Mouse (Mus musculus) neural tube, embryonic 11.5 days (tissue): ENCODE measurements at regions not wholly inside any gene's neighbourhood (a gene's known extent, or its start where the extent isn't known, plus 50 kb on each side); places are given as distances from the start of the nearest gene placed in this dataset.
A peak's percentile ranks its signal among the peaks of the same experiment; 100 is the strongest.

Experiments used
- ATAC-seq: fragments of 200-750 bp; cut with Nextera tagmentation; 2 replicates; pipeline ENCODE4 v1.8.0; 2017; ENCODE audit warnings: moderate number of reproducible peaks, mild to moderate bottlenecking, moderate TSS enrichment, moderate library complexity; ENCODE audit not compliant: insufficient read depth, low FRiP score, low TSS enrichment
- DNase-seq: peaks from one replicate; pipeline ENCODE4 v3.0.0-alpha.2; 2015; ENCODE audit warnings: low spot score
- H3K27ac ChIP-seq: fragments of 300-500 bp; sonication (generic); 2 replicates; pipeline ENCODE4 v1.5.1; 2014; ENCODE audit warnings: low read depth, mild to moderate bottlenecking, low read length
- H3K27me3 ChIP-seq: fragments of 300-500 bp; sonication (generic); 2 replicates; pipeline ENCODE4 v1.6.1; 2014; ENCODE audit warnings: mild to moderate bottlenecking, low read length, mixed read lengths; ENCODE audit not compliant: control insufficient read depth, insufficient read depth
- H3K36me3 ChIP-seq: fragments of 300-500 bp; sonication (generic); 2 replicates; pipeline ENCODE4 v1.6.1; 2014; ENCODE audit warnings: mild to moderate bottlenecking, low read length, moderate library complexity, mixed read lengths; ENCODE audit not compliant: control insufficient read depth, insufficient read depth
- H3K4me1 ChIP-seq: fragments of 300-500 bp; sonication (generic); 2 replicates; pipeline ENCODE4 v1.6.1; 2014; ENCODE audit warnings: low read length, mixed read lengths; ENCODE audit not compliant: control insufficient read depth, insufficient read depth
- H3K4me2 ChIP-seq: fragments of 300-500 bp; sonication (generic); 2 replicates; pipeline ENCODE4 v1.6.1; 2014; ENCODE audit warnings: low read depth, mild to moderate bottlenecking, moderate library complexity
- H3K4me3 ChIP-seq: fragments of 300-500 bp; sonication (generic); 2 replicates; pipeline ENCODE4 v1.5.1; 2014; ENCODE audit warnings: low read depth, low read length
- H3K9ac ChIP-seq: fragments of 300-500 bp; sonication (generic); 2 replicates; pipeline ENCODE4 v1.6.1; 2014; ENCODE audit warnings: mild to moderate bottlenecking, low read length
- H3K9me3 ChIP-seq: fragments of 300-500 bp; sonication (generic); 2 replicates; pipeline ENCODE4 v1.6.1; 2016; ENCODE audit warnings: low read length; ENCODE audit not compliant: control insufficient read depth
- WGBS: fragments of 180-500 bp; shearing (Covaris S2); extraction: QIAGEN DNeasy Blood & Tissue Kit; methylation state at CpG from one replicate; pipeline ENCODE4 v1.1.7; 2014; 5-methylcytosine and 5-hydroxymethylcytosine counted together

DNA sequence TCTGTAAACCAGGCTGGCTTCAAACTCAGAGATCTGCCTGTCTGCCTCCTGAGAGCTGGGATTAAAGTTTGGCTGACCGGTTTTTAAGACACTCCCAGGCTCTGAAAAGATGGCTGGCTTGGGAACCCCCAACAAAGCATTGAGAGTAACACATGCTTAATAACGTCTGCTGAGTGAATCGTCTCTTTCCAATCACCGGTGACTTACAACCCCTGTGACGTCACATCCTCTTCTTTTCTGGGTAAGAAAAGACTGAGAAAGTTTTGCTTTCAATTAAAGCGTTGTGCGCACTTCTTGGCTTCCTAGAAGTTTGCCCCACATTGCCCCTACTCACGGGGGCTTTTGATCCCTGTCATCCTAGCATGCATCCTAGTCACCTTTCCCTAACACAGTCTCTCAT lies 109.1 kb downstream of the Foxb1 start:
- Histone ChIP-seq H3K27me3 (no peaks in the 10 kb centered on the region), H3K9ac (no peak overlapping the region), H3K27ac (no peak overlapping the region), H3K36me3 (no peaks in the 10 kb centered on the region), H3K9me3 (no peaks in the 10 kb centered on the region), H3K4me1 (no peaks in the 10 kb centered on the region), H3K4me3 (no peak overlapping the region), H3K4me2 (no peak overlapping the region)
- 64% methylated on average over 8 of the region's 8 CpGs for WGBS
- no peak for ATAC-seq
- no peak for DNase-seq

DNA sequence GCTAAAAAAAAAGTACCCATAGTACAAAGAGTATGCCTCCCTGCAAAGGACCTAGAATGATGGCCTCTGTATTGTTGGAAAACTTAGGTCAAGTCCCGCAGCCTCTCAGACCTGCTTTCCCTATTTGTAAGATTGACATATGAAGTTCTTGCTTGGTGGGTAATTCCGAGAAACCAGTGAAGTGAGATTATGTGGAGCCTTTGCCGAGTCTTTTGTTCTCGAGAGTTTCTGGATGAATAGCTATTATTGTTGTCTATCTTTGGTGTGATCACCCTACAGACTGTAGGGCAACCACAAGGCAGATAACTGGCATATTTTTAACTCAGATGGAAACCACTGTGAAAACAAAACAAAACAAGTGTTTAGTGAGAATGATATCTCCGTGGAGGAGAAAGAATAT lies 118.1 kb downstream of the Foxb1 start:
- H3K27ac ChIP-seq: no peak overlapping the region
- H3K4me3 ChIP-seq: no peak overlapping the region
- H3K9ac ChIP-seq: no peak overlapping the region
- no peak for DNase-seq
- whole genome bisulfite sequencing: 74% methylated on average over 5 of the region's 5 CpGs
- H3K36me3 ChIP-seq: no peaks in the 10 kb centered on the region
- no peaks in the 10 kb centered on the region for H3K9me3 ChIP-seq
- no peaks in the 10 kb centered on the region for H3K27me3 ChIP-seq
- H3K4me1 ChIP-seq: no peaks in the 10 kb centered on the region
- no peak for ATAC-seq
- no peak overlapping the region for H3K4me2 ChIP-seq

DNA sequence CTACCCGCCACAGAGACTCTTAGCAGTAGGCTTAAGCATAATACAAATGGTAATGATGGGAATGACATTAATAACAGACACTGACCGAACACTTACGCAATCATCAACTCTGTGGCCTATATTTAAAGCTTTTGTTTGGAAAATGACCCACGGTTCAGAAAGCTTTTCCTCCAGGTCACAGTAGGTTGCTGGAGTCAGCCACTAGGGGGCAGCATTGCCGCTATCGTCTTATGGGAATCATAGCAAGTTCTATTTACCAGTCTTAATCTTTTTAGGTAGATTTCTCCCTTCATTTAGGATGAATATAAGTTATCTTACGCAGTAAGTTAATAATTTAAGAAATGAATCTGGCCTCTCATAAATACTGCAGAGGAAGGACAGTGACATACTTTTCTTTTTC lies 137.4 kb downstream of the Foxb1 start:
- Histone ChIP-seq H3K27ac (no peak overlapping the region), H3K9me3 (no peaks in the 10 kb centered on the region), H3K4me2 (no peak overlapping the region), H3K4me3 (no peak overlapping the region), H3K4me1 (no peaks in the 10 kb centered on the region), H3K27me3 (no peaks in the 10 kb centered on the region), H3K36me3 (no peaks in the 10 kb centered on the region), H3K9ac (no peak overlapping the region)
- peak; percentile 76 for DNase-seq
- no peak for ATAC-seq
- 22% methylated on average over 7 of the region's 7 CpGs for WGBS

GRCm38 (mm10) chr9:69621006-69621405 lies 139.7 kb downstream of the Foxb1 start:
- H3K27me3 ChIP-seq: no peaks in the 10 kb centered on the region
- no peak overlapping the region for H3K4me3 ChIP-seq
- DNase-seq (no peak), ATAC-seq (no peak)
- H3K4me1 ChIP-seq: no peaks in the 10 kb centered on the region
- WGBS: 52% methylated on average over 3 of the region's 3 CpGs
- no peak overlapping the region for H3K4me2 ChIP-seq
- no peak overlapping the region for H3K9ac ChIP-seq
- no peaks in the 10 kb centered on the region for H3K36me3 ChIP-seq
- H3K27ac ChIP-seq: no peak overlapping the region
- no peaks in the 10 kb centered on the region for H3K9me3 ChIP-seq

GRCm38 (mm10) chr9:69617328-69617727 lies 143.4 kb downstream of the Foxb1 start:
- DNase-seq (no peak), ATAC-seq (no peak)
- no peak overlapping the region for H3K4me3 ChIP-seq
- no peak overlapping the region for H3K27ac ChIP-seq
- no peaks in the 10 kb centered on the region for H3K27me3 ChIP-seq
- no peaks in the 10 kb centered on the region for H3K36me3 ChIP-seq
- H3K4me2 ChIP-seq: no peak overlapping the region
- no peaks in the 10 kb centered on the region for H3K9me3 ChIP-seq
- H3K9ac ChIP-seq: no peak overlapping the region
- 83% methylated on average over 2 of the region's 2 CpGs for WGBS
- H3K4me1 ChIP-seq: no peaks in the 10 kb centered on the region

GRCm38 (mm10) chr9:69597472-69597871 lies 144.1 kb downstream of the Anxa2 start:
- Histone ChIP-seq H3K9me3 (no peaks in the 10 kb centered on the region), H3K4me1 (no peaks in the 10 kb centered on the region), H3K27me3 (no peaks in the 10 kb centered on the region), H3K4me3 (no peak overlapping the region), H3K4me2 (no peak overlapping the region), H3K36me3 (no peaks in the 10 kb centered on the region), H3K9ac (no peak overlapping the region), H3K27ac (no peak overlapping the region)
- WGBS: 78% methylated on average over 8 of the region's 8 CpGs
- ATAC-seq: no peak
- DNase-seq: no peak

- DNase-seq (no peak), ATAC-seq (no peak)
- Histone ChIP-seq H3K36me3 (no peaks in the 10 kb centered on the region), H3K4me3 (no peak overlapping the region), H3K4me1 (no peaks in the 10 kb centered on the region), H3K27me3 (no peaks in the 10 kb centered on the region), H3K9ac (no peak overlapping the region), H3K9me3 (no peaks in the 10 kb centered on the region), H3K4me2 (no peak overlapping the region), H3K27ac (no peak overlapping the region)
- WGBS: 79% methylated on average over 15 of the region's 15 CpGs
These were observed 139.1 kb downstream of the Anxa2 start for GRCm38 (mm10) chr9:69592329-69593062.

- Histone ChIP-seq H3K27me3 (no peaks in the 10 kb centered on the region), H3K4me2 (no peak overlapping the region), H3K4me1 (no peaks in the 10 kb centered on the region), H3K36me3 (no peaks in the 10 kb centered on the region), H3K9ac (no peak overlapping the region), H3K9me3 (no peaks in the 10 kb centered on the region), H3K27ac (no peak overlapping the region), H3K4me3 (no peak overlapping the region)
- WGBS: 79% methylated on average over 4 of the region's 4 CpGs
- no peak for DNase-seq
- no peak for ATAC-seq
These were observed 135.4 kb downstream of the Anxa2 start for GRCm38 (mm10) chr9:69588846-69589245.

GRCm38 (mm10) chr9:69587096-69587495 lies 133.7 kb downstream of the Anxa2 start:
- H3K9me3 ChIP-seq: no peaks in the 10 kb centered on the region
- WGBS: 82% methylated on average over 3 of the region's 3 CpGs
- no peaks in the 10 kb centered on the region for H3K4me1 ChIP-seq
- no peak overlapping the region for H3K9ac ChIP-seq
- no peak overlapping the region for H3K27ac ChIP-seq
- H3K4me3 ChIP-seq: no peak overlapping the region
- H3K36me3 ChIP-seq: no peaks in the 10 kb centered on the region
- ATAC-seq (no peak), DNase-seq (no peak)
- no peak overlapping the region for H3K4me2 ChIP-seq
- H3K27me3 ChIP-seq: no peaks in the 10 kb centered on the region
